Mouse (Mus musculus) liver, adult 2 months (tissue): ENCODE results near the gene Ranbp6. TPM values are rescaled to one million over a fixed set of nuclear protein-coding genes. Genes with fewer than 3 reads are reported as not detected.

Source experiments
- DNase-seq: peaks from one replicate; pipeline ENCODE4 v3.0.0-alpha.2; 2011; ENCODE audit warnings: low read depth, low spot score; ENCODE audit errors: extremely low read depth
- H3K27ac ChIP-seq: fragments of 200-500 bp; replicated peaks from 2 replicates; pipeline ENCODE4 v1.5.1; 2012; ENCODE audit warnings: low read depth, mild to moderate bottlenecking, control low read depth, inconsistent platforms, low read length; ENCODE audit not compliant: insufficient read depth
- H3K27me3 ChIP-seq: fragments of 200-500 bp; 2 replicates; pipeline ENCODE4 v1.6.1; 2012; ENCODE audit warnings: mild to moderate bottlenecking, moderate library complexity, low read length, inconsistent platforms; ENCODE audit not compliant: control insufficient read depth, insufficient read depth
- H3K36me3 ChIP-seq: fragments of 200-500 bp; 2 replicates; pipeline ENCODE4 v1.6.1; 2012; ENCODE audit warnings: low read length, inconsistent platforms; ENCODE audit not compliant: control insufficient read depth, insufficient read depth
- H3K4me1 ChIP-seq: fragments of 200-500 bp; 2 replicates; pipeline ENCODE4 v1.6.1; 2011; ENCODE audit warnings: low read length; ENCODE audit not compliant: control insufficient read depth, insufficient read depth
- H3K4me3 ChIP-seq: fragments of 200-500 bp; 2 replicates; pipeline ENCODE4 v1.5.1; 2011; ENCODE audit warnings: low read depth, mild to moderate bottlenecking, control low read depth, low read length, moderate library complexity; ENCODE audit not compliant: insufficient read depth
- H3K79me2 ChIP-seq: fragments of 200-500 bp; 2 replicates; pipeline ENCODE4 v1.6.1; 2012; ENCODE audit warnings: inconsistent platforms, mild to moderate bottlenecking, low read length, moderate library complexity; ENCODE audit not compliant: control insufficient read depth, insufficient read depth
- H3K9ac ChIP-seq: fragments of 200-500 bp; 2 replicates; pipeline ENCODE4 v1.6.1; 2012; ENCODE audit warnings: low read depth, mild to moderate bottlenecking, control low read depth, inconsistent platforms, low read length
- CTCF ChIP-seq: fragments of 200-500 bp; IDR thresholded peaks from 2 replicates; pipeline ENCODE4 v1.5.1; 2011; ENCODE audit warnings: low read depth, low read length, control low read depth
- POLR2A ChIP-seq: fragments of 200-500 bp; IDR thresholded peaks from 2 replicates; pipeline ENCODE4 v1.6.1; 2011; ENCODE audit warnings: low read length, control low read depth; ENCODE audit not compliant: insufficient read depth; ENCODE audit errors: extremely low read depth
- WGBS: fragments of 180-500 bp; shearing (Covaris S2); methylation state at CpG from one replicate; pipeline ENCODE4 v1.1.7; 2018; 5-methylcytosine and 5-hydroxymethylcytosine counted together
- polyA plus RNA-seq: library from polyadenylated mRNA; depleted of rRNA; stranded (reverse); fragments of >200 nt; gene quantifications from 2 replicates; pipeline ENCODE4 v1.2.3, GENCODE M21; 2012
- total RNA-seq: library from RNA; depleted of rRNA; stranded (reverse); fragments of >200 nt; gene quantifications from 2 replicates; pipeline ENCODE4 v1.2.3, GENCODE M21; 2014

Ranbp6 gene
- total and polyA plus RNA-seq, 2 experiments, result 1.6 to 11.1 TPM

DNA sequence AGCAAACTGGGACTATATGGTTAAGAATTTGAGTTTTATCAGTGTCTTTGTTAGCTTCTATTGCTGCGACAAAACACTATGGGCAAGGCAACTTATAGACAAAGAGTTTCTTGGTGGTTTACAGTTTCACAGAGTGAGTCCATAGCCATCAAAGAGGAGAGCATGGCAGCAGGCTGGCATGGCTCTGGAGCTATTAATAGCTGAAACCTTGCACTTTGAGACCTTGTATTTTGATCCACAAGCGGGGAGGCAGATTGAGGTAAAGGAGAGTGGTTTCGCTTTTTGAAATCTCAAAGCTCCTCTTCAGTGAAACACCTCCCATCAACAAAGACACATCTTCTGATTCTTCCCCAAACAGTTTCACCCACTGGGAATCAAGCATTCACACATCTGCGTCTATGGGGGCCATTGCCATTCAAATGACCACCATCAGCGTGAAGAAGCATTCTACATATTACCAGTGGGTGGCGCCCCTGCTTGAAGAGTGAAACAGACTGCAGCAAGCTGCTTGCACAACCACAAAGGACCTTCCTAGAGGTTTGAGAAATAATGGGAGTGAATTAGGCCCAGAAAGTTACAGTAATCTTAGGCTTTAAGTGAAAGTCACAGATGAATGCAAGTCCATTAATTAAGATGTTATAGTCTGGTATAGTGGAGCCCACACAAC lies 11.4 kb upstream of the Ranbp6 start:
- no peaks in the 10 kb centered on the region for H3K79me2 ChIP-seq
- H3K27me3 ChIP-seq, result no peaks in the 10 kb centered on the region
- H3K27ac ChIP-seq, result peak overlapping the region; percentile 71
- H3K36me3 ChIP-seq, result no peaks in the 10 kb centered on the region
- H3K9ac ChIP-seq, result peak overlapping the region; percentile 68
- 26% methylated on average over 6 of the region's 6 CpGs for WGBS
- peak overlapping the region; percentile 63 for H3K4me3 ChIP-seq
- peaks cover 6% of the 10 kb centered on the region; the same call in 1 of the 2 replicates for H3K4me1 ChIP-seq
- TF ChIP-seq POLR2A (no peak), CTCF (peak; percentile 69)
- DNase-seq, result peak; percentile 83

GRCm38 (mm10) chr19:29823456-29824010 lies 10.8 kb upstream of the Ranbp6 start:
- Histone ChIP-seq H3K9ac (no peak overlapping the region), H3K36me3 (no peaks in the 10 kb centered on the region), H3K79me2 (no peaks in the 10 kb centered on the region), H3K27ac (peak overlapping the region; percentile 25), H3K27me3 (no peaks in the 10 kb centered on the region), H3K4me3 (no peak overlapping the region), H3K4me1 (peaks cover 6% of the 10 kb centered on the region; the same call in 1 of the 2 replicates)
- no peak for TF ChIP-seq POLR2A
- WGBS, result 50% methylated on average over 12 of the region's 12 CpGs
- peak; percentile 64 for DNase-seq

DNA sequence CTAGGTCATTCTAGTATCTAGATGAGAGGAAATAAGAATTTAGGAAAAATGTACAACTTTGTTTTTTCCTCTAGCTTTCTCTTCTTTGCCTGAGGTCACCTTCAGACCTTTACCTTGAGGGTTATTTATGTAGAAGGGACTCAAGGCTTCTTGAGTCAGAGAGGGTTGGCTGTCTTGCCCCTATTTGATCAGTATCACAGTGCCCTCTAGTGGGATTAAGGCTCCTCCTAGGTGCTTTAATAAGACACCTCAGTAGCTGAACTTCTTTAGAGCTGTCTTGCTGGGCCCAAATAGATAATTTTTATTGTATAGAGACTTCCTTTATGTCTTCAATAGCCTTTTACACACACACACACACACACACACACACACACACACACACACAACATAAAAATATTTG lies 8.2 kb upstream of the Ranbp6 start:
- no peak overlapping the region for H3K9ac ChIP-seq

DNA sequence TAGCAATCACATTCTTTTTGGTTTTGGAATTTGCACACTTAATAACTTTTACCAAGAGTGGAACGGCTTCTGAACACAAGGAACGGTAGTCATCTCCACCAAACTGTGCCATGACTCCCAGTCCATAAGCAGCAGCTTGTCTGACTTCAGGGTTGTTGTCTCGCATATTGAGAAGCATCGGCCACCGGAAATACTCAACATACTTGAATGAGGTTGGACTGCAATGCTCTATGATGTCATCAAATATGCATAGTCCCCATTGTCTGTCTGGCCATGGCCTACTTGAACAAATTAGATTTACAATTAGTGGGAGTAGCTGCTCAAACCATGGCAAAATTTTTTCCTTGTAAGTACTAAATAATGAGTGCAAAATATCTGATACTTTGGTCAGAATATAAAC lies 2.8 kb downstream of the Ranbp6 start:
- 95% methylated on average over 5 of the region's 5 CpGs for WGBS
- no peak for DNase-seq

More for the DNA sequence above, 8.2 kb upstream of the Ranbp6 start:
- no peak overlapping the region for H3K27ac ChIP-seq
- no peaks in the 10 kb centered on the region for H3K36me3 ChIP-seq
- no peaks in the 10 kb centered on the region for H3K27me3 ChIP-seq
- TF ChIP-seq CTCF (peak; percentile 16; the same call in 1 of the 2 replicates), POLR2A (no peak)
- H3K4me3 ChIP-seq, result no peak overlapping the region
- DNase-seq, result peak; percentile 72
- H3K4me1 ChIP-seq, result peaks cover 6% of the 10 kb centered on the region; the same call in 1 of the 2 replicates
- H3K79me2 ChIP-seq, result no peaks in the 10 kb centered on the region

DNA sequence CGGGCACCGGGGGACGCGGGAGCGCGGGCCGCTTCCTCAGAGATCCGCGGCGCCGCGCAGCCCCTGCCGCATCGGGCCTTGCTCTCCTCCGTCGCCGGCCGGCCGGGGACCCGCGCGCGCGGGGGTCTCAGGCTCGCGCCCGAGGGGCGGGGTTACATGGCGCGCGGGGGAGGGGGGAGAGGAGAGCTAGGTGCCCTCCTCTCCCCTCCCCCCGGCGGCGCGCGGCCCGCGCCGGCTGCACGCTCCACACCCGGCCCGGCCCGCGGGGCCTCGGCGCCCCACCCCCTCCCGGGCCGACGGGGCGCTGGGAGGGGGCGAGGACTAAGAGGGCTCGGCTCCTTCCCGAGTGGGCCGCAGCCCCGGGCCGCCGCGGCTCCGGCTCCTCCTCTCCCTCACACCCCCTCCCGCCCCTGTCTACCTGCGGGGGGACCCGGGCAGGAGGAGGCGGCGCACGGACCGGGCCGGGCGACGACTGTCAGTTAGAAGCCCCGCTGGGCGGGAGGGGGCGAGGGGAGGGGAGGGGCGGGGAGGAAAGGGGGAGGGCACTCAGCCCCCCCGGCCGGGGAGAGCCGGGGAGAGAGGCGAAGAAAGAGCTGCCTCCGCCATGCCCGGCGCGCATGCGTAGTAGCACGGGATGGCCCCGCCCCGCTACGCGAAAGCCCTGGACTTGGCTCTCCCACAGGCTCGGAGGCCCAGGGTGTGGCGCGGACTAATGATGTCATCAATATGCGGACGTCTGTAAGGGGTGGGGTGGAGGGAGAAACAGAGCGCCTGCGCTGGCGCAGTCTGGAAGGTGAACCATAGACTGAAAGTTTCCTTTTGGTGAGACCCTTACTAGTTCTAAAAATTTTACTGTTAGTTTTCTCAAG lies 6.6 kb downstream of the Ranbp6 start, which contains the start of gene 9930021J03Rik:
Gene 9930021J03Rik (minus strand): TSS at position 73 of the 869 bp plus-strand sequence.
- H3K27me3 ChIP-seq, result no peaks in the 10 kb centered on the region
- TF ChIP-seq CTCF (no peak), POLR2A (peak; percentile 60)
- H3K79me2 ChIP-seq, result peaks cover 17% of the 10 kb centered on the region; the same call in 1 of the 2 replicates
- no peaks in the 10 kb centered on the region; the same call in 1 of the 2 replicates for H3K4me1 ChIP-seq
- H3K4me3 ChIP-seq, result peak within 1 kb of the TSS; percentile 73
- peak within 1 kb of the TSS; percentile 95 for H3K9ac ChIP-seq
- DNase-seq, result peak; percentile 93
- H3K36me3 ChIP-seq, result peaks cover 6% of the 10 kb centered on the region; the same call in 1 of the 2 replicates
- H3K27ac ChIP-seq, result peak within 1 kb of the TSS; percentile 79
- under 1% methylated on average over 59 of the region's 95 CpGs for WGBS

More for the DNA sequence above, 2.8 kb downstream of the Ranbp6 start:
- peaks cover 7% of the 10 kb centered on the region; the same call in 1 of the 2 replicates for H3K36me3 ChIP-seq
- H3K27me3 ChIP-seq, result no peaks in the 10 kb centered on the region
- H3K9ac ChIP-seq, result no peak overlapping the region
- peaks cover 18% of the 10 kb centered on the region; the same call in 1 of the 2 replicates for H3K79me2 ChIP-seq
- H3K4me1 ChIP-seq, result peaks cover 8% of the 10 kb centered on the region; the same call in 1 of the 2 replicates
- H3K27ac ChIP-seq, result no peak overlapping the region
- TF ChIP-seq POLR2A (no peak), CTCF (no peak)
- no peak overlapping the region for H3K4me3 ChIP-seq
